8 mouse cellular contexts compared by ENCODE assay signal in the genomic region with DNA sequence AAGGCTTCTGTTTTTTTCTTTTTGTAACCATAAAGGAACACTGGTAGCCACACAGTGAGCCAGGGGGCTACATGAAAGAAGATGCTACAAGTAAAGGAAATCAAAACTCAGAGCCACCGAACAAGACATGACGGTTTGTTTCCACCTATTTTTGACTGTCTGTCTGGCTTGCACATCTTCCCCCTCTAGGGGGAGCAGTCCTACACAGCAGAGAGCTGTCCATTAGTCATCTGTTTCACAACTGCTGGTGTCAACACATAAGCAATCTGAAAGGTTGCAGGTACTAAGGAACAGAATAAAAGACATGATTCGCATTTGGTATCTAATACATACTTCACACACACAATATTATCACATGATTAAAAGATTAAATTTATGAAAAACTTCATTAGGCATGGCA. TPM values are rescaled to one million over a fixed set of nuclear protein-coding genes. Genes with fewer than 3 reads are reported as not detected.
A peak's percentile ranks its signal among the peaks of the same experiment; 100 is the strongest.
DNase-seq lines count a peak whose midpoint lies in the region; ATAC-seq lines count a peak whose summit lies in the region.

No protein-coding gene starts in this region.

- H3K9ac ChIP-seq in forebrain, embryonic 16.5 days (replicated peaks; ENCODE audit: low read depth, low read length) = no peak overlapping the region
- H3K9ac ChIP-seq in forebrain, embryonic 12.5 days = no peak overlapping the region

- H3K4me1 ChIP-seq in forebrain, embryonic 16.5 days (replicated peaks; ENCODE audit: control insufficient read depth, insufficient read depth, low read length) = no peaks in the 10 kb centered on the region
- no peaks in the 10 kb centered on the region for H3K4me1 ChIP-seq in forebrain, embryonic 12.5 days

- no peak overlapping the region for H3K4me3 ChIP-seq in forebrain, embryonic 16.5 days (replicated peaks; ENCODE audit: low read length)
- no peak overlapping the region for H3K4me3 ChIP-seq in forebrain, embryonic 12.5 days (replicated peaks)

- no peak overlapping the region for H3K27ac ChIP-seq in forebrain, embryonic 16.5 days (ENCODE audit: low read length)
- no peak overlapping the region for H3K27ac ChIP-seq in forebrain, embryonic 12.5 days

- WGBS in forebrain, embryonic 16.5 days = 78% methylated on average over 3 of the region's 3 CpGs
- WGBS in forebrain, embryonic 12.5 days = 71% methylated on average over 3 of the region's 3 CpGs

- DNase-seq in B cell, adult 2 months = peak; percentile 70
- peak; percentile 35 for DNase-seq in adrenal gland, postnatal 25 days
- DNase-seq in frontal cortex, adult 2 months (ENCODE audit: extremely low spot score in 1 of 2, low spot score in 1 of 2) = peak; percentile 5 to 68
- DNase-seq in kidney, postnatal 36 days = peak; percentile 70 to 75
- DNase-seq in lung, postnatal 4 days = peak; percentile 23 to 52
- DNase-seq in splenic B cell, adult 2 months (ENCODE audit: low read depth, low spot score) = peak; percentile 78

- H3K4me2 ChIP-seq in forebrain, embryonic 16.5 days (ENCODE audit: low read length) = no peak overlapping the region
- H3K4me2 ChIP-seq in forebrain, embryonic 12.5 days = no peak overlapping the region

- no peaks in the 10 kb centered on the region for H3K36me3 ChIP-seq in forebrain, embryonic 16.5 days (ENCODE audit: control insufficient read depth, insufficient read depth)
- H3K36me3 ChIP-seq in forebrain, embryonic 12.5 days (replicated peaks) = no peaks in the 10 kb centered on the region
- no peaks in the 10 kb centered on the region; the same call in 1 of the 2 replicates for H3K36me3 ChIP-seq in splenic B cell, adult 2 months (ENCODE audit: control insufficient read depth, insufficient read depth, low read length, poor library complexity, severe bottlenecking)

- 0 out of 2 replicates have a peak, but pooled peaks have one; percentile 26 for ATAC-seq in forebrain, embryonic 16.5 days
- ATAC-seq in forebrain, embryonic 12.5 days (ENCODE audit: low FRiP score) = no peak

- no peaks in the 10 kb centered on the region for H3K27me3 ChIP-seq in forebrain, embryonic 16.5 days (replicated peaks; ENCODE audit: control insufficient read depth, insufficient read depth, low read length)
- H3K27me3 ChIP-seq in forebrain, embryonic 12.5 days = no peaks in the 10 kb centered on the region
- H3K27me3 ChIP-seq in splenic B cell, adult 2 months (ENCODE audit: control insufficient read depth, insufficient read depth, low read length, poor library complexity, severe bottlenecking) = no peaks in the 10 kb centered on the region

- no peaks in the 10 kb centered on the region for H3K9me3 ChIP-seq in forebrain, embryonic 16.5 days (ENCODE audit: control insufficient read depth, low read length)
- no peaks in the 10 kb centered on the region for H3K9me3 ChIP-seq in forebrain, embryonic 12.5 days

RNA-seq across cellular contexts. Expression of a gene that starts 25.9 kb away (rescaled TPM):
- polyA plus RNA-seq in forebrain, embryonic 16.5 days (2015; fragmentation: Nextera tagmentation; extraction: Ambion mirVana) = 33.7 and 35.8 TPM in 2 replicates
- polyA plus RNA-seq in forebrain, embryonic 12.5 days (2016; fragmentation: Nextera tagmentation; extraction: Ambion mirVana) = 31.4 TPM in 2 replicates
- total RNA-seq in adrenal gland, postnatal 25 days (2021) = 4.9 and 5.8 TPM in 2 replicates
- 12.0 and 12.1 TPM in 2 replicates for polyA plus RNA-seq in frontal cortex, adult 2 months (2012; rRNA removed)
